Mouse (Mus musculus): ENCODE measurements around the gene Ubxn6. TPM values are rescaled to one million over a fixed set of nuclear protein-coding genes. Genes with fewer than 3 reads are reported as not detected.
A peak's percentile ranks its signal among the peaks of the same experiment; 100 is the strongest.
"Not testable (repeated sequence)": the region's sequence is repeated elsewhere in the genome, so short reads cannot be mapped to it uniquely, and the experiment has no call there.

Ubxn6 gene
- polyA plus RNA-seq, 1 experiment from 2014 or later, result 34.3 TPM

DNA sequence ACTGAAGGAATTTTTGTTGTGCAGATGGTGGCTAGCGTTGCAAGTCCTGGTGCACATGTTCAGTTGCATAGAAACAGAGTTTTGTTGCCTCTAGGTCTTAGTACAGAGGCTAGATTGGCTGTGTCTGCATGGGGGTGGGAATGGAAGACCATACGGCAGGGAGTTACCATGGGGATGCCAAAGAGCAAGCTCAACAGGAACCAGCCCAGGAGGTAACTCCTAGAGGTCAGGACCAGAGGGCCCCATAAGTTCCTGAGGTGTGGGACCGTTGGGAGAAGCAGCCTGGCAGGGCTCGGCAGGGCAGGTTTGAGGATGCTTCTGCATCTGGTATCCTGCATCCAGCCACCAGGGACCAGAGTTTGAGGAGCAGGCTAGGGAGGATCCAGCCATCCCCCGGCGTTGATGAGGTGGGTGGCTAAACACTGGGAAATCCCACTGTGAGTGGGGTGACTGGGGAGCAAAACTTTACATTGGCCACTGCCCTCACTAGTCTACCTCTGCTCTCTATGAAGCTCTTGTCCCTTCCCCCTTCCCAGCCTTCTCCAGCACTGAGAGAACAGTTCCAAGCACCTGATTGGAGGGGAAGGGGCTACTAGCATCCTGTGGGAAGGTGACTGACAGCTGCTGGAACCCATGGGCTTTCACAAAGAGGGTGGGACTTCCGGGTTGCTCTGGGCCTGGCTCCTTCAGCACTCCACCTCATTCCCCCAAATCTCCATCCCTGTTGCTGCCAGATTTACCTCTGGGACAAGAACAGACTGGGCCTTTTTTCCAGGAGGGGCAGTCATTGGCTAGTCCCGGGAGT lies 6.2 kb upstream of the Ubxn6 start:
- peak overlapping the region; percentile 94 for H3K4me3 ChIP-seq (ENCODE audit: low read length)
- H3K9me3 ChIP-seq (ENCODE audit: control insufficient read depth, low read length), result no peaks in the 10 kb centered on the region
- H3K27ac ChIP-seq (ENCODE audit: low read length), result peak overlapping the region; percentile 16
- no peaks in the 10 kb centered on the region; the same call in 1 of the 2 replicates for H3K36me3 ChIP-seq (ENCODE audit: control insufficient read depth, insufficient read depth, low read length)
- H3K27me3 ChIP-seq (replicated peaks; ENCODE audit: control insufficient read depth, insufficient read depth, low read length), result no peaks in the 10 kb centered on the region
- peak overlapping the region; percentile 87 for H3K9ac ChIP-seq (ENCODE audit: low read depth, low read length)
- ATAC-seq, result no peak
- 10% methylated on average over 8 of the region's 8 CpGs for WGBS
- peaks cover 14% of the 10 kb centered on the region for H3K4me1 ChIP-seq (ENCODE audit: control insufficient read depth, insufficient read depth, low read length)
- H3K4me2 ChIP-seq (ENCODE audit: low read depth, low read length), result peak overlapping the region; percentile 96

GRCm38 (mm10) chr17:56079921-56080320 lies 5.1 kb upstream of the Ubxn6 start:
- Histone ChIP-seq H3K9me3 (ENCODE audit: control insufficient read depth, low read length) (no peaks in the 10 kb centered on the region), H3K27me3 (replicated peaks; ENCODE audit: control insufficient read depth, insufficient read depth, low read length) (no peaks in the 10 kb centered on the region), H3K27ac (ENCODE audit: low read length) (peak overlapping the region; percentile 73; the same call in 1 of the 2 replicates), H3K9ac (ENCODE audit: low read depth, low read length) (peak overlapping the region; percentile 87), H3K36me3 (ENCODE audit: control insufficient read depth, insufficient read depth, low read length) (no peaks in the 10 kb centered on the region; the same call in 1 of the 2 replicates), H3K4me1 (ENCODE audit: control insufficient read depth, insufficient read depth, low read length) (peaks cover 19% of the 10 kb centered on the region), H3K4me2 (ENCODE audit: low read depth, low read length) (peak overlapping the region; percentile 96), H3K4me3 (ENCODE audit: low read length) (peak overlapping the region; percentile 94)
- WGBS, result under 1% methylated on average over 11 of the region's 11 CpGs
- no peak for ATAC-seq

DNA sequence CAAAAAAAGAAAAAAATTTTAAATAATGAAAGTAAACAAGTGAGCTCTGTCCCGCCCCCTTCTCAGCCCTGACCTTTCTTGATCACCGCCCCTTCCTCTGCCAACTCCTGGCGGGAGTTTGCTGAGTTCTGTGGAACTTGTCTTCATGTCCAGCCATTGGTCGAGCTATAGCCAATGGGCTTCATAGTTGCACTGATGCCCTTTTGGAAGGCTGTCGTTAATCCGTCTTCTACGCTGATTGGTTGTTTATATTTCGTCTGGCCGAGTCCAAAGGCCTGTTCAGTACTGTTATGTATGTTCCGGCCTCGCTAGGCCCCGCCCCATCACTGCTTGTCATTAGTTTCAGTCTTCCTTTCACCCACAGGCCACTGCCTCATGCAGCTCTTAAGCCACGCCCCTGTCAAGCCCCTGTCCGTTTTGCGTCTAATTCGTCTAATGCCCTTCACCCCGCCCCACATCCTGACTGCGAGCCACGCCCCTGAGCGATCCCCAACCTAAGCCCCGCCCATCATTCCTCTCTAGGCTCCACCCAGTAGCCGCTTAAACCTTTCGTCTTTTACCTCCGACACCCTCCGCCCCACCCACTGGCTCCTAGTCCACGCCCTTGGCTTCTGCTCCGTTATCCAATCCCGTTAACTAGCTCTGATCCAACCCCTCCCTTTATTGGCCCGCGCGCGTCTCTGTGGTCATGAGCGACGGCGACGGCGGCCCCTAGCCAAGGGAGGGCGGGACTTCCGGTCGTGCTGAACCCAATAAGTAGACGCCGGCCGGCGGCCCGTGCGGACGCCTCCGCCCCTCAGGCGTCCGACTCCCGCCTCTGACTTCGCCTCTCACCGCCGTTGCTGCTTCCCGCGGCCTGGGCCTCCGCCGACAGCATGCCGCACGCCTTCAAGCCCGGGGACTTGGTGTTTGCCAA lies 4.3 kb upstream of the Ubxn6 start, which contains the start of gene Hdgfl2:
Hdgfl2 (plus strand) TSS at position 755 of the 916 bp plus-strand sequence.
- ATAC-seq, result peak; percentile 95
- WGBS, result under 1% methylated on average over 57 of the region's 61 CpGs
- Histone ChIP-seq H3K9me3 (ENCODE audit: control insufficient read depth, low read length) (no peaks in the 10 kb centered on the region), H3K27ac (ENCODE audit: low read length) (peak within 1 kb of the TSS; percentile 73), H3K4me1 (ENCODE audit: control insufficient read depth, insufficient read depth, low read length) (peaks cover 20% of the 10 kb centered on the region), H3K4me3 (ENCODE audit: low read length) (peak within 1 kb of the TSS; percentile 94), H3K4me2 (ENCODE audit: low read depth, low read length) (peak within 1 kb of the TSS; percentile 96), H3K36me3 (ENCODE audit: control insufficient read depth, insufficient read depth, low read length) (no peaks in the 10 kb centered on the region; the same call in 1 of the 2 replicates), H3K27me3 (replicated peaks; ENCODE audit: control insufficient read depth, insufficient read depth, low read length) (no peaks in the 10 kb centered on the region), H3K9ac (ENCODE audit: low read depth, low read length) (peak within 1 kb of the TSS; percentile 87)

DNA sequence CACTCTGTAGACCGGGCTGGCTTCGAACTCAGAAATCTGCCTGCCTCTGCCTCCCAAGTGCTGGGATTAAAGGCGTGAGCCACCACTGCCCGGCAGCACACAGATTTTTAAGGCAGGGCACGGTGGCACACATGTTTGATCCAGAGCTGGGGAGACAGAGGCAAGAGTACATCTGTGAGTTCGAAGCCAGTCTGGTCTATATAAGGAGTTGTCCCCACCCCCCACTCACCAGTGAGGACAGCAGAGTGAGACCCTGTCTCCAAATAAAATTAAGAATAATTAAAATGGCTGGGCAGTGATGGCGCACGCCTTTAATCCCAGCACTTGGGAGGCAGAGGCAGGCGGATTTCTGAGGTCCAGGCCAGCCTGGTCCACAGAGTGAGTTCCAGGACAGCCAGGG lies 3.5 kb upstream of the Ubxn6 start:
- not testable (repeated sequence) for H3K9me3 ChIP-seq (ENCODE audit: control insufficient read depth, low read length); ATAC-seq; H3K27me3 ChIP-seq (replicated peaks; ENCODE audit: control insufficient read depth, insufficient read depth, low read length); H3K9ac ChIP-seq (ENCODE audit: low read depth, low read length); H3K36me3 ChIP-seq (ENCODE audit: control insufficient read depth, insufficient read depth, low read length)
- H3K4me1 ChIP-seq (ENCODE audit: control insufficient read depth, insufficient read depth, low read length), result peaks cover 27% of the 10 kb centered on the region
- H3K4me3 ChIP-seq (ENCODE audit: low read length), result peak overlapping the region; percentile 18
- 66% methylated on average over 9 of the region's 9 CpGs for WGBS
- H3K27ac ChIP-seq (ENCODE audit: low read length), result peak overlapping the region; percentile 42; the same call in 1 of the 2 replicates
- peak overlapping the region; percentile 41 for H3K4me2 ChIP-seq (ENCODE audit: low read depth, low read length)

DNA sequence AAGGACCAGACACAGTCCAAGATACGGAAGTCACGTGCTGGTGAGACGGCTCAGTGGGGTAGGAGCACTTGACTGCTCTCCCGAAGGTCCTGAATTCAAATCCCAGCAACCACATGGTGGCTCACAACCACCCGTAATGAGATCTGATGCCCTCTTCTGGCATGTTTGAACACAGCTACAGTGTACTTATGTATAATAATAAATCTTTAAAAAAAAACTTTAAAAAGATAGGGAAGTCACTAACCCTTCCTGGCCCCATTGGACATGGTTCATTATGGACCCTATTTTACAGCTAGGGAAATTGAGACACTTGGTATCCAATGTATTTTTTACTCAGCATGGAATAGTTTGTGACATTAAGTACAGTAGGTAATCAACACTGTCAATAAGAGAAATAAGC lies 2.7 kb upstream of the Ubxn6 start:
- Histone ChIP-seq H3K9me3 (ENCODE audit: control insufficient read depth, low read length) (no peaks in the 10 kb centered on the region), H3K27ac (ENCODE audit: low read length) (no peak overlapping the region), H3K4me2 (ENCODE audit: low read depth, low read length) (no peak overlapping the region), H3K9ac (ENCODE audit: low read depth, low read length) (no peak overlapping the region), H3K27me3 (replicated peaks; ENCODE audit: control insufficient read depth, insufficient read depth, low read length) (no peaks in the 10 kb centered on the region), H3K4me3 (ENCODE audit: low read length) (no peak overlapping the region), H3K4me1 (ENCODE audit: control insufficient read depth, insufficient read depth, low read length) (peaks cover 31% of the 10 kb centered on the region), H3K36me3 (ENCODE audit: control insufficient read depth, insufficient read depth, low read length) (no peaks in the 10 kb centered on the region)
- WGBS, result 93% methylated on average over 5 of the region's 5 CpGs
- no peak for ATAC-seq

DNA sequence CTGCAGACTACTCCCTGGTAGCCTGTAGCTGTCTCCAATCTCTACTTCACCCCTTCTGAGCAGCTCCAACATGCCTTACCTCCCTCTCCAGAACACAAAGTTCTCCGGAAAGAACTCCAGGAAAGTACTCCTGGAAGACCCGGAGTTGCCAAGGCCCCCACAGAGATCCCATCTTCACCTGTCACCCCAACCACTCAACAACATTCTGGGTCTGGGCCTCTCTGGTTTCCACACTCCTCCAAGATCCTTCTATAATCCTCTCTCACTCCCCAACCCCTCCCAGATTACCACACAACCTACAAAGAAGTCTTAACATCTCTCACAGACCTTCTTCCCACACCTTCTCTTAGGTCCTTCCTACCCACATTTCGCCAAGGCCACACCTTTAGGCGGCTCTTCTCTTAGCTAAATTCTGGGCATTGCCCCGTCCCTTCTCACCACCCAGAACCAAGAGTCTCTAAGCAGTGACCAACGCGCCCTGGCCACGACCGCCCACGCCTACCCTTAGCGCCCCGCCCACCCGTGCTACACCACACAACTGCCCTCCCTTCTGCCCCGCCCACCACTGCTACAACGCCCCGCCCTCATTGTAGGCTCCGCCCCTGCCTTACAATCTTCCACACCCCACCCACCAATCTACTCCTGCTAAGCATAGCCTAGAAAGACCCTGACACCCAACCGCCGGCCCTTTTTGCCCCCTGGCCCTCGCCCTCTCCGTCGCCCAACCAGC lies 566 bp downstream of the Ubxn6 start:
- H3K36me3 ChIP-seq (ENCODE audit: control insufficient read depth, insufficient read depth, low read length), result peaks cover 20% of the 10 kb centered on the region
- peak overlapping the region; percentile 83 for H3K4me2 ChIP-seq (ENCODE audit: low read depth, low read length)
- H3K27me3 ChIP-seq (replicated peaks; ENCODE audit: control insufficient read depth, insufficient read depth, low read length), result no peaks in the 10 kb centered on the region
- H3K9me3 ChIP-seq (ENCODE audit: control insufficient read depth, low read length), result no peaks in the 10 kb centered on the region
- H3K4me1 ChIP-seq (ENCODE audit: control insufficient read depth, insufficient read depth, low read length), result peaks cover 17% of the 10 kb centered on the region
- H3K9ac ChIP-seq (ENCODE audit: low read depth, low read length), result peak overlapping the region; percentile 89
- H3K27ac ChIP-seq (ENCODE audit: low read length), result peak overlapping the region; percentile 99
- WGBS, result 8% methylated on average over 22 of the region's 22 CpGs
- peak overlapping the region; percentile 96 for H3K4me3 ChIP-seq (ENCODE audit: low read length)
- peak; percentile 43 for ATAC-seq

DNA sequence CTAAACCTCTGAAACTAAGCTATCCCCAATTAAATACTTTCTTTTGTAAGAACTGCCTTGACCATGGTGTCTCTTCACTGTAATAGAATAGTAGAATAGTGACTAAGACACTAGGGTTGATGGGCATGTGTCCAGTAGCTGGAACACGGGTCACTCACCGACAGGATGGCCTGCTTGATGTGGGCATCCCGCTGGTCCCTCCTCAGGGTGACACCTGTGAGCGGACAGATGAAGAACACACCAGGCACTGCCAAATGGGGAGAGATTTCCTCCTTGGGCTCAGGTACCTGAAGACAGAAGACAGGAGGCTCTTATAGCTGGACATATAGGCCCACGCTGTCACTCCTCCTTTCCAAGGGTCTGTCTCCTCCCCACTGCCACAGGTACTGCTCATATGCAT lies 2.6 kb downstream of the Ubxn6 start:
- Histone ChIP-seq H3K9ac (ENCODE audit: low read depth, low read length) (no peak overlapping the region), H3K27ac (ENCODE audit: low read length) (no peak overlapping the region), H3K4me3 (ENCODE audit: low read length) (no peak overlapping the region), H3K4me2 (ENCODE audit: low read depth, low read length) (no peak overlapping the region), H3K36me3 (ENCODE audit: control insufficient read depth, insufficient read depth, low read length) (peaks cover 31% of the 10 kb centered on the region), H3K4me1 (ENCODE audit: control insufficient read depth, insufficient read depth, low read length) (peaks cover 17% of the 10 kb centered on the region), H3K9me3 (ENCODE audit: control insufficient read depth, low read length) (no peaks in the 10 kb centered on the region), H3K27me3 (replicated peaks; ENCODE audit: control insufficient read depth, insufficient read depth, low read length) (no peaks in the 10 kb centered on the region)
- 90% methylated on average over 5 of the region's 5 CpGs for WGBS
- ATAC-seq, result no peak

DNA sequence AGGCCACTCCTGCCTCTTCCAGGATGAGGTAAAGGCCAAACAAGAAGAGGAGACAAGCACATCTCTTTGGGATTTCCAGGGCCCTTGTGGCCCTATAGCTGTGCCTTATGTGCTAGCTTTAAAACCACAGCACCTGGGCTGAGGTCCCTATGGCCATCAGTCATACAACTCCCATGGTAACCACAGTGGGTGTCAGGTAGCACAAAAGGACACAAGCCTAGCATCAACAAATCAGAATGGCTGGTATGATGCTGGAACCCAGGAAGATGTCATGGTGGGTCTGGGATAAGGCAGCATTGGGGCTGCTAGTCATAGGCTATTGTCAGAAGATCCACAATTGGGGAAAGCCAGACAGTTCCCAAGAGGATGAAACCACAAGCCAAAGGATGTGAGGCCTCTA lies 3.7 kb downstream of the Ubxn6 start:
- H3K27me3 ChIP-seq (replicated peaks; ENCODE audit: control insufficient read depth, insufficient read depth, low read length), result no peaks in the 10 kb centered on the region
- no peak overlapping the region for H3K4me3 ChIP-seq (ENCODE audit: low read length)
- no peak overlapping the region for H3K4me2 ChIP-seq (ENCODE audit: low read depth, low read length)
- peaks cover 35% of the 10 kb centered on the region for H3K36me3 ChIP-seq (ENCODE audit: control insufficient read depth, insufficient read depth, low read length)
- peaks cover 17% of the 10 kb centered on the region for H3K4me1 ChIP-seq (ENCODE audit: control insufficient read depth, insufficient read depth, low read length)
- H3K9me3 ChIP-seq (ENCODE audit: control insufficient read depth, low read length), result no peaks in the 10 kb centered on the region
- H3K9ac ChIP-seq (ENCODE audit: low read depth, low read length), result no peak overlapping the region
- no peak for ATAC-seq
- no peak overlapping the region for H3K27ac ChIP-seq (ENCODE audit: low read length)

DNA sequence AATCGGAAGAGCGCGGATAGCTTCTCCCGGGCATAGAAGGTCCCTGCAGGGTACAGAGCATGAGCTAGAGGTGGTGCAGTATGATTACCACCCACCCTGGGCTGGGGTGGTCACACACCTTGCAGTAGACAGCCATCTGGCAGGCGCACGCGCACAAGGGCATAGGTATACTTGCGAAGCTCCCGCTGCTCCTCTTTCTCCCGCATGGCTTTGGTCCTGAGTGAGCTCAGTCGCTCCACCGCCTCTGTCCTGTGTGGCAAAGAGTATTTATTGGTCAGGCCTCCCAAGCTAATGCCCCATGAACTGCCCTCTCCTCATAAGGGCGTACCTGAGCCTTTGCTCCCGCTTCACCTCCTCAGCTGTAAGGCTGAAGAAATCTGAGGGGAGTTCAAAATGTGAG lies 5.8 kb downstream of the Ubxn6 start:
- H3K4me2 ChIP-seq (ENCODE audit: low read depth, low read length), result no peak overlapping the region
- no peak for ATAC-seq
- H3K4me3 ChIP-seq (ENCODE audit: low read length), result no peak overlapping the region
- H3K9ac ChIP-seq (ENCODE audit: low read depth, low read length), result no peak overlapping the region
- no peaks in the 10 kb centered on the region for H3K9me3 ChIP-seq (ENCODE audit: control insufficient read depth, low read length)
- no peak overlapping the region for H3K27ac ChIP-seq (ENCODE audit: low read length)
- no peaks in the 10 kb centered on the region for H3K27me3 ChIP-seq (replicated peaks; ENCODE audit: control insufficient read depth, insufficient read depth, low read length)
- peaks cover 10% of the 10 kb centered on the region for H3K4me1 ChIP-seq (ENCODE audit: control insufficient read depth, insufficient read depth, low read length)
- WGBS, result 95% methylated on average over 14 of the region's 14 CpGs
- H3K36me3 ChIP-seq (ENCODE audit: control insufficient read depth, insufficient read depth, low read length), result peaks cover 50% of the 10 kb centered on the region

All from intestine, embryonic 16.5 days (tissue).